Mouse (Mus musculus) ES-Bruce4 (cell line): Measurements from ENCODE around the gene Fam227a.

Experiments used
- CTCF ChIP-seq: IDR thresholded peaks from one replicate; pipeline ENCODE4 v1.8.1; 2011; ENCODE audit warnings: low read depth, low read length
- POLR2A ChIP-seq: IDR thresholded peaks from one replicate; pipeline ENCODE4 v1.8.1; 2011; ENCODE audit warnings: low read length; ENCODE audit not compliant: insufficient read depth

DNA sequence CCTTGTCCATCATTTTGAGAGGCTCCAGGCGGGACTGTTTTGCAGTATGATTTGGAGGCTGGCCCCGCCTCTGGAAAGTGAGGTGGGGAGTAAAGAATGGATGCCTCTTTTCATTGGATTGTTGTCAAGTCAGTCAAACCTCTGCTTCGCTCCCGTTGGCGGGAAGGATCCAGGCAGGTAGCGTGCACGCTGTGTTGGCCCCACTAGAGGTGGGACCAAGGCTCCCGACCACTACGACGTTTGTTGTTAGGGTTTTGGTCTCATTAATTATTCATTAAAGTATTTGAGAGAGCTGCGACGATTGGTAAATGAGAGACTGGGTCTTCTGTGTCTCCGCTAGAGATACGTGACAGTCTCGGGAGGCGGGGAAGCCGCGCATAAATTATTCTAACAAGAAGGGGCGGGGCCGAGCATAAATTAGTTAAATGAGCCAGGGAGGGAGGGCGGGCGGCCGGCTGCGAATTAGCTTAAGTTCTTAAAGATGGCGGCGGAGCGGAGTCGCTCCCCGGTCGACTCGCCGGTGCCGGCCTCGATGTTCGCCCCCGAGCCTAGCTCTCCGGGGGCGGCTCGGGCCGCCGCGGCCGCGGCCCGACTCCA lies 31.8 kb upstream of the Fam227a start, which contains the start of gene Gtpbp1:
- TF ChIP-seq CTCF (no peak), POLR2A (peak; percentile 19)
